Mouse (Mus musculus) adrenal gland, adult 8-10 months (tissue): ENCODE measurements around the gene Slc4a8. TPM values are rescaled to one million over a fixed set of nuclear protein-coding genes. Genes with fewer than 3 reads are reported as not detected.
"Not testable (repeated sequence)": the region's sequence is repeated elsewhere in the genome, so short reads cannot be mapped to it uniquely, and the experiment has no call there.

Experiments used
- DNase-seq: peaks from one replicate; pipeline ENCODE4 v3.0.0; 2022
- total RNA-seq, 4 experiments: library from RNA; stranded (reverse); gene quantifications; 2 replicates each; pipeline ENCODE4 v1.2.4; 2022

Slc4a8 gene
- total RNA-seq, 4 experiments from 2014 or later: 6.2 to 20.5 (median 11.4) TPM

DNA sequence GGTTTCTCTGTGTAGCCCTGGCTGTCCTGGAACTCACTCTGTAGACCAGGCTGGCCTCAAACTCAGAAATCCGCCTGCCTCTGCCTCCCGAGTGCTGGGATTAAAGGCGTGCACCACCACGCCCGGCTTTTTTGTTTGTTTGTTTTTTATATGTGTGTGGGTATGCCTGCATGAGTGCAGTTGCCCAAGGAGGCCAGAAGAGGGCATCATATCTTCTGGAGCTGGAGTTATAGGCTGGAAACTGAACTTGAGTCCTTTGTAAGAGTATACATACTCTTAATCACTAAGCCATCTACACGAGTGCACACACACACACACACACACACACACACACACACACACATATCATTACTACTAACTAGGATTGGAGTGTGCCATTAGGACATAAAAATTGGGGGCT is 12.3 kb downstream of the Slc4a8 start:
- not testable (repeated sequence) for DNase-seq

DNA sequence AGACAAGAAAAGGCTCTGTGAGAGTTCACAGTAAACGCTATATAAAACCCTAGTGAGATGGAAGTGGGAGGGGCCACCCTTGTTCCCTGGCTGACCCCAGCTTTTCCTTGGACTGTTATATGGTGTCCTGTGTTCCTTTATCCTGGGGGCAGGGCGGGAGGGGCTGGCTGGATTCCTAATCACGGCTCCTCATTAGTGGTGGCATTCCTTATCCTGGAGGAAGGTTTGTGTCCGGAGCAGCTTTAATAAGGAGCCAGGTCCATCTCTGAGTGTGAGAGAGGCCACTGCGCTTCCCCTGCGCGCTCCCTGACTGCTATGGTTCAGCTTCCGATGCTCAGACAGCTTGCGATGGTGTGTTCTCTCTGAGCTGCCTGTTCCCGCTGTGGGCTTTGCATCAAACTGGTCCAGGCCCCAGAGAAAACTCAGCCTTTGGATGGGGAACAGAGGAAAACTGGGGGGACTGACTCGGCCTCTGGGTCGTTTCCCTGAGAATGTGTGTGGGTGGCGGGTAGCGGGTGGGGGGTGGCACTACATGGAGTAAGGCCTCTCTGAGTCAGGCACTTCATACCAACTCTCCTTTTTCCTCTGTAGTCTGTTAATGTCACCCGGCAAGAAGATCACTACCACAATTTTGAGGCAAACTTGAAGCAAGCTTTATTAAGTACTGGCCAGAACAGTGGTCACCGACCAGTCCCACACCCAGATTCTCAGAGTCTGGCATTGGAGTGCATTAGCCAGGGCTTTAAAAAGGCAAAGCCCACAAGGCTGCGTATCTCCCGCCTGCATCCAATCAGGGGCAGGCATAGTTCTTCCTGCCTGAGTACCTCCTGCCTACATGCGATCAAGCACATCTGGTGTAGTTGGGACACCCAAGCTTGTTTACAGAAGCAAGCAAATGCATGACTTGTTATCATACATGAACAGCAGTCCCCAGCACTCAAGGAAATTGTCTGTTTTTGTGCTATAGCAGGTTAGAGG is 13.9 kb downstream of the Slc4a8 start:
- no peak for DNase-seq

GRCm38 (mm10) chr15:100776424-100776823 is 14.9 kb downstream of the Slc4a8 start:
- DNase-seq: peak; percentile 45

- DNase-seq: peak; percentile 30
Measured at GRCm38 (mm10) chr15:100777020-100778016, 15.8 kb downstream of the Slc4a8 start.

DNA sequence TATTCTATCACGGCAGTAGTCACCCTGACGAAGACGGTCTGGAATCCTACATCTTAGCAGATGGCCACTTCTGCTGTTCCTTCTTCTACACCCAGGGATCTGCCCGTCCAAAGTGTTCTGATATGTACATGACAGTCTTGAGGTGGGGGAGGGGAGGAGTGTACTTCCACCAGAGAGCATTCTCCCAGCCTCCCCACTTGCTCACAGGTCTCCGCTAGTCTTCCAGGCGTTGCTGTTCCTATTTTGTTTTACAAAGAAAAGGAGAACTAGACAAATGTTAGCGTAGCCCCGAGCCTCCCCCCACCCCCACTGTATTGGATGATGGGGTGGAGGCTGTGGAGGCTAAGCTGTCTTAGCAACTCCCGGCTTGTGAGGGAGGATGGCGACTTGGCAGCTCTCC is 18.3 kb downstream of the Slc4a8 start:
- DNase-seq: no peak

GRCm38 (mm10) chr15:100783244-100783987 is 21.9 kb downstream of the Slc4a8 start:
- no peak for DNase-seq

GRCm38 (mm10) chr15:100790219-100790618 is 28.7 kb downstream of the Slc4a8 start:
- no peak for DNase-seq

GRCm38 (mm10) chr15:100792324-100792723 is 30.8 kb downstream of the Slc4a8 start:
- no peak for DNase-seq

DNA sequence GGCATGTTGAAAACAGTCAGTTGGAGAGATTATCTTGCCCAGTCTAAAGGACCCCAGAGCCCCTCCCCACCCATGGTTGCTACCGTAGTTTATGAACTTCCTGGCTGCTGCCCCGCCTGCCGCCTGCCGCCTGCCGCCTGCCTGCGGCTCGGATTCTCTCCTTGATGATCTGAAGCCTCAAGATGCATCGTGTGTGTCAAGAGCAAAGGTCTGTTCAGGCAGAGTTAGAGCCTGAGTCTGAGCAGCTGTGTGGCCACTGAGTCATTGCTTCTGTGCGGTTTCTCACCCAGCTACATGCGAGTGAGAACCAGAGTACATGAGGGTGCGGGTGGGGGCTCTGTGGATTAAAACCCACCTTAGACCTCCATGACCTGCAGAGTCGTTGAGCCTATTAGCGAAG is 39.4 kb downstream of the Slc4a8 start:
- DNase-seq: no peak

DNA sequence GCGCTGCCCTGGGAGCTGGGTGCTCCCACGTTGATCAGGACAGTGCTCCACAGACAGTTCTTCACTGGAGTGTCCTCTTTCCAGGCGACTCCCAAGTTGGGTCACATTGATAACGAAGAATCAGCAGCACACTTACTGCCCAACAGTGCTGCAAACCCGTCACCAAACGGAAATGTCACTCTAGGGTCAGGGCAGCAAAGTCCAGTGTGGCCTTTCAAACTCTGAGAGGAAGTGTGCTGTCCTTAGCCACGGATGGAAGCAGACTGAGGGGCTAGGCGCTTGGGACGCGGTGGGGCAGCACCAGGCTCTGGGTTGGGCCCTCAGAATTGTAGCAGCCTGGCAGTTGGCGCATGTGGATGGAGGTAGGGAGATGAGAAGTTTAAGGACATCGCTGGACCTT is 46.5 kb downstream of the Slc4a8 start:
- peak; percentile 3 for DNase-seq

DNA sequence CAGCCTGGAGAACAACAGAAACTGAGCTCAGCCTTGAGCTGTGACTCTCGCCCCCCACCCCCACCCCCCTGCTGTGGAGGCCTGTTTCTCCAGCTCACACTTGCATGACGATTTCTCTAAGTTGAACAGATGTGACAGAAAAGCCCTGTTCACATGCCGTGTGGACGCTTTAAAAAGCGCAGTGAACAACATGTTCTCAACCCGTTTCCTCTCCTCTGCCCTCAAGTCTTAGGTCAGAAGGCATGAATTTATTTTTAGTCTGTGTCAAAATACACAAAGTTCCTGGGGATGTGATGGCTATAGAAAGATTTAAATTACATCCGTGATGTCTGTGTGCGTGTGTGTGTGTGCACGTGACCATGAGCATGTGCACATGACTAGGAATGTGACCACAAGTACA is 46.9 kb downstream of the Slc4a8 start:
- no peak for DNase-seq

DNA sequence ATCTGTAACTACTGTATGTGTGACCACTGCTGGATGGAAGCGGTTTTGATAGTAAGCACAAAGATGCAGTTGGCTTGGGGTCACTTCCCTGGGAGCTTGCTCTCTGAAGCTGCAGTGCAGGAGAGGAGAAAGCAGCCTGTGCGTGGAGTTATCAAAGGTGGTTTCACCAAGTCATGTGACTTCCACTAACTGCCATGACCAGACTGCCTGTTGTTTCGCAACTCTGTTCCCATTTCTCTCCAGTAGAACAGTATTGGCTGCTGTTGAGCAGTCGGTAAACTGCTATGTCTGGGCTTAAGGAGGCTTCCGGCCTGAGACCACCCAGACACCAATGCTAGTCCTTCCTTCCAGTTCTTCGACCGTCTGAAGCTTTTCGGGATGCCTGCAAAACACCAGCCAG is 48.7 kb downstream of the Slc4a8 start:
- no peak for DNase-seq

DNA sequence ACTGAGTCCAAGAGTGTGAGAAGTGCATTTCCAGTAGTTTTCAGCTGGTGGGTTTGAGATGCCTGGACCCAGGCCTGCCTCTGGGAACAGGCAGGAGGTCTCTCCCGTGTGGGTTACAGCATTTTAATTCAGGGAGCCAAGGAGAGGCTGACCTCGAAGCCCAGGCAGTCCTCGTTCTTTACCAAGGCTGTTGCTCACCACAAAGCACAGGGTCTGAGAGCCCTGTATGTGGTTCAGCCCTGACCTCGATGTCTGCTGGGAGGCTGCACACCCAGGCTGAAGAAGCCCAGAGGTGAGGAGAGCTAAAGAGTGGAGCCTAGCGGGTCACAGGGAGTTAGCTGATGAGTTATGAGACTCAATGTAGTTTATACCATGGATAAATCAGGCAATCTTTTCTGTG is 52.0 kb downstream of the Slc4a8 start:
- DNase-seq: peak; percentile 3

GRCm38 (mm10) chr15:100814066-100814465 is 52.5 kb downstream of the Slc4a8 start:
- DNase-seq: no peak

GRCm38 (mm10) chr15:100815310-100815709 is 53.8 kb downstream of the Slc4a8 start:
- DNase-seq: no peak

DNA sequence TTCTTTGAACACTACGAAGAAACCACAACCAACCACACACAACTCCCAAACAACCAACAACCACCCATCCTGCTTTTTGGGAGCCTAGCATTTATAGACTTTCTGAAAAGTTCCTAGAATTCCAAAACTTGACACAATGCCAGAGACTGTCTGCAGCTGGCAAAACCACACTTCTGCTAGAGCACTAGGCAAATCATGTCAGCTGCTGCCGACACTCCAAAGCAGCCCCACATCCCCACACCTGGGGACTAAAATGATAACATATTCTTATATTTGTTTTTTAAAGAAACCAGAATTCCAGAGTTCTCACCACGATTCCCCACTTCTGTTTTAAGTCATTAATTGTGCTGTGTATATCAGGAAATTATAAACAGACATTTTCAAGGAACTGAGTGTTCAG is 57.3 kb downstream of the Slc4a8 start:
- DNase-seq: no peak

GRCm38 (mm10) chr15:100821824-100822223 is 60.3 kb downstream of the Slc4a8 start:
- no peak for DNase-seq

DNA sequence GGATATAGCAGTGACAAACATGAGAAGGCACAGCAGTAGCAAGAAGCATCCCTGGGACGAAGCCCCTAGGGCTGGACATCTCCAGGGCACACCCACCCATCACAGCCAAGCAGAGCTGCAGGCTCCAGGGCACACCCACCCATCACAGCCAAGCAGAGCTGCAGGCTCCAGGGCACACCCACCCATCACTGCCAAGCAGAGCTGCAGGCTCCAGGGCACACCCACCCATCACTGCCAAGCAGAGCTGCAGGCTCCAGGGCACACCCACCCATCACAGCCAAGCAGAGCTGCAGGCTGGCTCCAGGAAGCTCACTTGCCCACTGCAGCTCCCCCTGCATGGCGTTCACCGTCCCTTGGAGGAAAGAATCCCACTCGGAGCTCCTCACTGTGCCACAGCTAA is 60.8 kb downstream of the Slc4a8 start:
- not testable (repeated sequence) for DNase-seq

DNA sequence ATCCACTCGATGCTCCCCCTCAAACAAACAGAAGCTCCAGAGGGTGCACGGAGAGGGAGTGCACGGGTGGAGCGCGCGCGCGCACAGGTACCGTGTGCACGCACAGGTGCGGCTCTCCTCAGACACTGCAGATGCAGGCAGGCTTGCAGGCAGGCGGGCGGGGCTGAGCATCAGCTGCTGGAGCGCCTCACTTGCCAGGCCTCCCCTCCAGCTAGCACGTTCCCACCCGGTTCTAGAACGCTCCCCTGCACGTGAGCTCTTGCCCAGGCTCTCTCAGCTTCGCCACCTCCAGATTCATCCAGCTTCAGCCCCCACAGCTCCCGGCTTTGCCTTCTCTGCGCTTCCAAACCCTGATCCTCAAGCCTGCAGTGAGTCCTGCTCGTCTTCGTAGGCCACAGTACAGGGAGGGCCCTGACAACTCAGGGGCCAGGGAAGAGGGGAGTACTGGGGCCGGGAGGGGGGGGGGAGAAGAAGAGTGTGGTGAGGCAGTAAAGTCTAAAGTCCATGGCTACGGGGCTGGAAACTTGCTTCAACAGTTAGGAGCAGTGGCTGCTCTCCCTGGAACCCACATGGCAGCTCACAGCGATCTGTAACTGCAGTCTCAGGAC is 63.8 kb downstream of the Slc4a8 start:
- DNase-seq: no peak

DNA sequence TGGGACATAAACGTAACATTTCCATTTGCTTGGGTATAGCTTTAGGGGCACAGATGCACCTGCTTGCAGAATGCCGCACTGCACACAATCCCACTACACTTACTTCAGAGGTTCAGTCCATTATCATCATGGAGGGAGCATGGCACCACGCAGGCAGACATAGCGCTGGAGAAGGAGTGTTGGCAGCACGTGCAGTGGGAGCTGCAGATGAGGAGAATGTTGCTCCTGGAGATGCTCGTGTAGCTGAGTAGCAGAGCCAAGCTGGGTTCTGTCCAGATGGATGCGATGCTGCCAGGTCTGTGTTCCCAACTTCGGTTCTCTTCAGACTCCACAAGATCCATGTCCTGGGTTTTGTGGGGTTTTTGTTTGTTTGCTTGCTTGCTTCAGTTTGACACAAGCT is 64.5 kb downstream of the Slc4a8 start:
- DNase-seq: no peak

DNA sequence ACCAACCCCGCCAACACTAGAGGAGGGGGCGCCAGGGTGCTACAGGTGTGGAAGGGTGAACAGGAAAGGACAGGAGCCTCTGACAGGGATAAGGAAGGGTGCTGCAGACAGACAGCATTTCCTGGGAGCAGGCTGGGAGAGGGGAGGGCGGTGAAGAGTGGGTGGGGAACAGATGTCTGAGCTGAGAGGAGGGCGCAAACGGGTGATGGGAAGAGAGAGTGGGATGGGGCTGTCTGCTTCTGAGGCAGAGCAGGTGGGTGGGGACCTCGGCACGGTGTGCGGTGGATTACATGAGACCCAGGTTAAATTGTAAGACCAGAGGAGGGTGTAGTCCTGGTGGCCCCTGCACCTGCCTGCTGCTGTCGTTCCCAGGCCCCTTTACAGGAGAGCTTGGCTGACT is 68.2 kb downstream of the Slc4a8 start:
- DNase-seq: no peak

DNA sequence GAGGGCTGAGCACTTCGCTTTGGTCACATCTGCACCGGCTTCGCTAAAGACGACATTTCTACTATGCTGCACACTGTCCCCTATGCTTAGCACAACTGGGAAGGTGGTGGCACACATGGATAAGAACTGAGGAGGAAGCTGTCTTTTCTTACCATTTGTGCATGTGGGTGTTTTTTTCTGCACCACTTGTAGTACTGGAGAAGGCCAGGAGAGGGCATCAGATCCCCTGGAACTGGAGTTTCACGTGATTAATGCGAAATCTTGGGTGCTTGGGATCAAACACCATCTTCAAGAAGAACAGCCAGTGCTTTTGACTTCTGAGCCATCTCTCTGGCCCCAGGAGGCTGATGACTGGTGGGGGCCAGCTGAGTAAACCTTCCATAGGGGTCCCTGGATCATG is 69.1 kb downstream of the Slc4a8 start:
- DNase-seq: no peak
